Mouse (Mus musculus) spleen, adult 10 weeks (tissue): ENCODE results near the gene Olfr1353. TPM values are rescaled to one million over a fixed set of nuclear protein-coding genes. Genes with fewer than 3 reads are reported as not detected.

ENCODE experiments used
- polyA plus RNA-seq: library from polyadenylated mRNA; stranded (reverse); fragments of 350-450 nt; fragmentation: Illumina TruSeq; extraction: RNeasy Lipid Tissue Mini Kit (QIAGEN cat#74804); gene quantifications from one replicate; pipeline ENCODE4 v1.2.3, GENCODE M21; 2015; ENCODE audit warnings: low replicate concordance; ENCODE audit not compliant: insufficient read depth

The Olfr1353 gene
- not detected for polyA plus RNA-seq

GRCm38 (mm10) chr10:78963009-78963408, at the start of gene Olfr1353:
Gene Olfr1353 (plus strand): TSS chr10:78963309.

GRCm38 (mm10) chr10:78950336-78950735, 12.8 kb upstream of the Olfr1353 start, which contains the start of gene Olfr8:
Gene Olfr8 (plus strand): TSS chr10:78950636.

GRCm38 (mm10) chr10:78980750-78981149, 17.6 kb downstream of the Olfr1353 start, which contains the start of gene Olfr1352:
Gene Olfr1352 (plus strand): TSS chr10:78981050.

GRCm38 (mm10) chr10:79012172-79012571, 49.1 kb downstream of the Olfr1353 start, which contains the start of gene Olfr1351:
Gene Olfr1351 (plus strand): TSS chr10:79012472.

Other genes starting within 250 kb of the Olfr1353 start
- not detected for gene Casp14, start 245.0 kb upstream of the Olfr1353 start, polyA plus RNA-seq
- not detected for gene Ccdc105, start 210.2 kb upstream of the Olfr1353 start, polyA plus RNA-seq
- gene Slc1a6, start 182.8 kb upstream of the Olfr1353 start, polyA plus RNA-seq = not detected
- not detected for gene Olfr1356, start 111.1 kb upstream of the Olfr1353 start, polyA plus RNA-seq
- gene Olfr1355, start 87.8 kb upstream of the Olfr1353 start, polyA plus RNA-seq = not detected
- not detected for gene Olfr1354, start 50.1 kb upstream of the Olfr1353 start, polyA plus RNA-seq
- not detected for gene Olfr8, start 12.7 kb upstream of the Olfr1353 start, polyA plus RNA-seq
- gene Olfr1352, start 17.7 kb downstream of the Olfr1353 start, polyA plus RNA-seq = not detected
- not detected for gene Olfr1351, start 49.2 kb downstream of the Olfr1353 start, polyA plus RNA-seq
- gene Olfr57, start 65.4 kb downstream of the Olfr1353 start, polyA plus RNA-seq = not detected
- 28.6 TPM for gene 2610008E11Rik, start 134.3 kb downstream of the Olfr1353 start, polyA plus RNA-seq
- gene Vmn2r80, start 185.5 kb downstream of the Olfr1353 start, polyA plus RNA-seq = not detected